Mouse (Mus musculus) heart, embryonic 15.5 days (tissue): ENCODE measurements around the gene Ptx4. TPM values are rescaled to one million over a fixed set of nuclear protein-coding genes. Genes with fewer than 3 reads are reported as not detected.
A peak's percentile ranks its signal among the peaks of the same experiment; 100 is the strongest.
"Not testable (repeated sequence)": the region's sequence is repeated elsewhere in the genome, so short reads cannot be mapped to it uniquely, and the experiment has no call there.

ENCODE experiments used
- ATAC-seq: fragments of 200-750 bp; cut with Nextera tagmentation; replicated peaks from 2 replicates; pipeline ENCODE4 v1.8.0; 2017; ENCODE audit warnings: low read depth, moderate TSS enrichment; ENCODE audit not compliant: insufficient number of reproducible peaks, insufficient read depth, low FRiP score
- H3K27ac ChIP-seq: fragments of 300-500 bp; sonication (generic); 2 replicates; pipeline ENCODE4 v1.5.1; 2015; ENCODE audit warnings: mild to moderate bottlenecking, inconsistent platforms
- H3K27me3 ChIP-seq: fragments of 300-500 bp; sonication (generic); 2 replicates; pipeline ENCODE4 v1.6.1; 2015; ENCODE audit warnings: inconsistent platforms
- H3K36me3 ChIP-seq: fragments of 300-500 bp; sonication (generic); 2 replicates; pipeline ENCODE4 v1.6.1; 2015; ENCODE audit warnings: mild to moderate bottlenecking, inconsistent platforms
- H3K4me1 ChIP-seq: fragments of 300-500 bp; sonication (generic); replicated peaks from 2 replicates; pipeline ENCODE4 v1.6.1; 2015; ENCODE audit warnings: inconsistent platforms
- H3K4me2 ChIP-seq: fragments of 300-500 bp; sonication (generic); 2 replicates; pipeline ENCODE4 v1.6.1; 2015; ENCODE audit warnings: inconsistent platforms, mild to moderate bottlenecking, moderate library complexity
- H3K4me3 ChIP-seq: fragments of 300-500 bp; sonication (generic); 2 replicates; pipeline ENCODE4 v1.5.1; 2015; ENCODE audit warnings: mild to moderate bottlenecking, inconsistent platforms
- H3K9ac ChIP-seq: fragments of 300-500 bp; sonication (generic); 2 replicates; pipeline ENCODE4 v1.6.1; 2015; ENCODE audit warnings: mild to moderate bottlenecking, inconsistent platforms
- H3K9me3 ChIP-seq: fragments of 300-500 bp; sonication (generic); replicated peaks from 2 replicates; pipeline ENCODE4 v1.6.1; 2016; ENCODE audit warnings: inconsistent platforms
- WGBS: fragments of 180-500 bp; shearing (Covaris S2); methylation state at CpG from one replicate; pipeline ENCODE4 v1.1.7; 2015; ENCODE audit warnings: mixed read lengths; 5-methylcytosine and 5-hydroxymethylcytosine counted together
- polyA plus RNA-seq: library from polyadenylated mRNA; unstranded; fragments of >200 nt; fragmentation: Nextera tagmentation; extraction: Ambion mirVana; gene quantifications from 2 replicates; pipeline ENCODE4 v1.2.1, GENCODE M21; 2015

Ptx4 gene
- polyA plus RNA-seq, 1 experiment from 2014 or later: 0.30 TPM

DNA sequence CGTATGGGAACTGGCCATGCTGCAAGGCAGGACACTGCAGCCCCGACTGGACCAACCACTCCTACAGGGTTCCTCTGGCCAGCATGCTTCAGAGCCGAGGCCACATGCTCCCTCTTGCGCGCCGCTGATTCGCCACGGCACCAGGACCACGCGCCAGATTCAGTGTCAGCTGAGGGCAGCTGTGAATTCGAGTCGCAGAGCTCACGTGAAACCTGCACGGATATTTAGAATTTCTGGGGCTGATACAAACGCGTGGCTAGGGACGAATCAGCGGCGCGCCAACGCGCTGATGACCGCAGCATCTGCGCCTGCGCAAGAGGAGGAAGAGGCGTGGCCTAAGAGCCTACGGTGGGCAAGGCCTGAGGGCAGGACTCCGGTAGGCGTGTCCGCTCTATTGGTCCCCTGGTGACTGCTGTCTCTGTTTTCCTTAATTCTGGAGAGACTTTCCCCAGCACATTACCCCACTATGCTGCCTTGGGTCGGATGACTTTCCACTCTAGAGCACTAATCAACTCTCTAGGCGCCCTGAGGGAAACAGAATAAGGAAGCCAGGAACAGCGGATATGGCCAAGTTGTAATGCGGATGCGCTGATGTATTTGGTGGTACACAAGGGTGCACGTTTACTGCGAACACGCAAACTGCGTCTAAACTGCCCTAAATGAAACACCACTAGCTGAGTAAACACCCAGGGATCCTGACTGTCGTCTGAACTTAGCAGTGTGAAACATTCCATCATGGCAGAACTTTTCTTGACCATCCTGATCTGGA lies 4.7 kb upstream of the Ptx4 start, which contains the start of gene Telo2:
Telo2 (minus strand) TSS at position 304 of the 769 bp plus-strand sequence.
- peak within 1 kb of the TSS; percentile 88 for H3K27ac ChIP-seq
- peaks cover 30% of the 10 kb centered on the region for H3K4me1 ChIP-seq
- H3K36me3 ChIP-seq: 0 out of 2 replicates have a peak, but pooled peaks cover 4% of the 10 kb centered on the region
- H3K4me3 ChIP-seq: peak within 1 kb of the TSS; percentile 66
- WGBS: 5% methylated on average over 40 of the region's 40 CpGs
- no peaks in the 10 kb centered on the region for H3K9me3 ChIP-seq
- H3K4me2 ChIP-seq: peak within 1 kb of the TSS; percentile 97
- no peaks in the 10 kb centered on the region for H3K27me3 ChIP-seq
- H3K9ac ChIP-seq: peak within 1 kb of the TSS; percentile 76
- peak; percentile 90 for ATAC-seq

DNA sequence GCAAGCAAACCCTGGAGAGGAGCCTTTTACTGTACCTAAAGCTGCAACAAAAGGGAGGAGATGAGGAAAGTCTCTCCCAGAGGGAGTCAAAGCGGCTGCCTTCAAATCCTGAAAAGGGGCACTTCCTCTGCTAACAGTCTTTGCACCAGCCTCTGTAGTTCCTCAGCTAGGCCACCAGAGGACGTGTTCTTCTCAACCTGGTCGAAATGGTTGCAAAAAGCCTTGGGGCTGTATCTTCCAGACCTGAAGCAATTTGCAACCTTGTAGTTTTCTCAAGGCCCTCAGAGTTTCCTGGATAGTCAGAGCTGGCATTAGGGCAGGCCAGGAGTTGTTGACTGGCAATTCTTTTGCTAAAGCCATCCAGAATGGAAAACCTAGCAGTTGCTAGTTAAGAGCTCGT lies 3.3 kb upstream of the Ptx4 start:
- WGBS: 35% methylated on average over 4 of the region's 4 CpGs
- no peak overlapping the region for H3K4me2 ChIP-seq
- H3K9ac ChIP-seq: no peak overlapping the region
- ATAC-seq: no peak
- H3K27ac ChIP-seq: no peak overlapping the region
- no peak overlapping the region for H3K4me3 ChIP-seq
- peaks cover 22% of the 10 kb centered on the region for H3K4me1 ChIP-seq
- no peaks in the 10 kb centered on the region for H3K9me3 ChIP-seq
- no peaks in the 10 kb centered on the region for H3K27me3 ChIP-seq
- H3K36me3 ChIP-seq: no peaks in the 10 kb centered on the region

DNA sequence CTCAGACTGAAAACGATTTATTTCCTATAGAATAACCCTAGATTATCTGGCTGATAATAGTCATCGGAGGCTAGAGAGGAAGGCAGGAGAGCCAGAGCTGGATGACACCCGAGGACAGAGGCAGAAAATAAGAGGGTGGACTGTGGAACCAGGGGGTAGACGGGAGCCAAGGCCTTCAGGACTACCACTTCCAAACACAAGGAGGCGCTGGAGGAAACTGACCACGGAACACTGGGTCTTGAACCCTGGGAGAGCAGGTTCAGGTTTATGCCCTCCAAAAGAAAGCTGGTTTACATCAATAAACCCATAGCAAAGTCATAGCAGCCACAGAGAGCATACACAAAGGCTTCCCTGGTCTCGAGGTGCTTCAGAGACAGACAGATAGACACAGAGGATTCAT lies 3.4 kb downstream of the Ptx4 start:
- no peak for ATAC-seq
- H3K27ac ChIP-seq: no peak overlapping the region
- no peaks in the 10 kb centered on the region for H3K36me3 ChIP-seq
- H3K4me1 ChIP-seq: peaks cover 6% of the 10 kb centered on the region
- no peak overlapping the region for H3K9ac ChIP-seq
- 0 out of 2 replicates have a peak, but pooled peaks cover 6% of the 10 kb centered on the region for H3K27me3 ChIP-seq
- H3K4me2 ChIP-seq: no peak overlapping the region
- H3K9me3 ChIP-seq: no peaks in the 10 kb centered on the region
- H3K4me3 ChIP-seq: no peak overlapping the region
- 25% methylated on average over 7 of the region's 7 CpGs for WGBS

DNA sequence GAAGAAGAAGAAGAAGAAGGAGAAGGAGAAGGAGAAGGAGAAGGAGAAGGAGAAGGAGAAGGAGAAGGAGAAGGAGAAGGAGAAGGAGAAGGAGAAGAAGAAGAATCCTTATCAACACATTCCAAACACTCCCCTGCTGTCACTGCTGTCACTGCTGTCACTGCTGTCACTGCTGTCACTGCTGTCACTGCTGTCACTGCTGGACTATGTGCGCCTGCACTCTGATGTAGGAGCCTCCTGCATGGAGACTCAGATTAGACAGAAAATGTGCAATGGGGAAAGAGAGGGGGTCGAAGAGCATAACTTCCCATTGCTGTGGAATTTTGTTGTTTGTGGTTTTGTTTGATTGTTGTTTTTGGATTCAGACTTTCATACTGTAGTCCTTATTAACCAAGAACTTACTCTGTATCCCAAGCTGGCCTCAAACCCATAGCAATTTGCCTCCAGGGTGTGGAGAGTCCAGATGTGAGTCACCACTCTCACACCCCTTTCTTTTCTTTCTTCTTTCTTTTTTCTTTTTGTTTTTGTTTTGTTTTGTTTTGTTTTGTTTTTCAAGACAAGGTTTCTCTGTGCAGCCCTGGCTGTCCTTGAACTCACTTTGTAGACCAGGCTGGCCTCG lies 5.0 kb downstream of the Ptx4 start:
- WGBS: 52% methylated on average over 3 of the region's 3 CpGs
- not testable (repeated sequence) for H3K27me3 ChIP-seq, ATAC-seq, H3K36me3 ChIP-seq, H3K27ac ChIP-seq, H3K4me1 ChIP-seq, H3K4me2 ChIP-seq, H3K9me3 ChIP-seq, H3K4me3 ChIP-seq, H3K9ac ChIP-seq

DNA sequence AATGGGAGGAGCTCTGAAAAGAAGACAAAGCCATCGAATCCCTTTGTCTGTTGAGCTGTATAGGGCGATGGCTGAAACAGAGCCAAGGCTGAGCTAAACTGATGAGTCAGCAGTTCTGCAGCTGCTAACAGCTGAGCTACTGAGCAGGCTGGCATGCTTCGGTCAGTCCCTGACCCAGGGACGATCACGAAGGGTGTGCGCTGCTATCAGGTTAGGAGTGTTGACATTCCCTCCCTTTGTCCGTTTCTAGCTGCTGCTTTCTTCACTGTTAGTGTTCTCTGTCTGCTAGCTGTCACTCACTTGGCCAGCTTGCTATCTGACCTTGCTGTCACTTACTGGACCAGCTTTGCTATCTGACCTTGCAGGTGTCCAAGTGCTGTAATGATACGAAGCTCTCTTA lies 6.5 kb downstream of the Ptx4 start:
- Histone ChIP-seq H3K36me3 (no peaks in the 10 kb centered on the region), H3K9ac (no peak overlapping the region), H3K27me3 (0 out of 2 replicates have a peak, but pooled peaks cover 6% of the 10 kb centered on the region), H3K4me1 (peaks cover 6% of the 10 kb centered on the region), H3K4me2 (no peak overlapping the region), H3K4me3 (no peak overlapping the region), H3K27ac (no peak overlapping the region), H3K9me3 (no peaks in the 10 kb centered on the region)
- WGBS: 17% methylated on average over 8 of the region's 8 CpGs
- ATAC-seq: peak; percentile 55; the same call in 1 of the 2 replicates

DNA sequence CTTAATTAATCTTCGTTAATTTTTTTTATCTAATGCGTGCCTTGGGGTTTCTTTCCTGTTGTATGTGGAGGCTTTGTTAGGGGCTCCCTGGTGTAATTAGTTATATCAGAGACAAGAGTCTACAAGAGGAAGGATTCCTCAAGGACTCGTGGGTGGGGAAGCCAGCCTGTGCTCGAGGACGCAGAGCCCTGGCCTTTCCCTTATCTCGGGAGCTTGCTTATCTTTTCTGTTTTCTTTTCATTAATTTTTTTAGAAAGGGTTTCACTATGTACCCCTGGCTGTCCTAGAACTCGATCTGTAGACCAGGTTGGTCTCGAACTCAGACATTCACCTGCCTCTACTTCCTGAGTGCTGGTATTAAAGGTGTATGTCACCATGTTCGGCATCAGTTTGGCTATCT lies 7.1 kb downstream of the Ptx4 start:
- H3K4me3 ChIP-seq: no peak overlapping the region
- ATAC-seq: no peak
- no peaks in the 10 kb centered on the region for H3K9me3 ChIP-seq
- peaks cover 6% of the 10 kb centered on the region for H3K4me1 ChIP-seq
- no peak overlapping the region for H3K27ac ChIP-seq
- H3K9ac ChIP-seq: no peak overlapping the region
- H3K27me3 ChIP-seq: 0 out of 2 replicates have a peak, but pooled peaks cover 6% of the 10 kb centered on the region
- no peak overlapping the region for H3K4me2 ChIP-seq
- H3K36me3 ChIP-seq: no peaks in the 10 kb centered on the region
- 40% methylated on average over 9 of the region's 9 CpGs for WGBS

DNA sequence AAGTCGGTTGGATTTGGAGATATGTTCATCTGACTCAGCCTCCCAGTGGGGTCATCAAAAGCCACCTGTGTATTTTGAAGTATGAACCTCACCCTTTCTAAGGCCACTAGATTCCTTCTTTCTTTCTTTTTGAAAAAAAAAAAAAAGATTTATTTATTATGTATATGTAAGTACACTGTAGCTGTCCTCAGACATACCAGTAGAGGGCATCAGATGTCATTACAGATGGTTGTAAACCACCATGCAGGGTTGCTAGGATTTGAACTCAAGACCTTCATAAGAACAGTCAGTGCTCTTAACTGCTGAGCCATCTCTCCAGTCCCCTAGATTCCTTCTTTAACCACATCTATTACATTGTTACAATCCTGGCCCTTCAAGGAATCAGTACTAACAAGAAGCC lies 9.5 kb downstream of the Ptx4 start:
- WGBS: 86% methylated on average over 1 of the region's 1 CpGs
- ATAC-seq: no peak

DNA sequence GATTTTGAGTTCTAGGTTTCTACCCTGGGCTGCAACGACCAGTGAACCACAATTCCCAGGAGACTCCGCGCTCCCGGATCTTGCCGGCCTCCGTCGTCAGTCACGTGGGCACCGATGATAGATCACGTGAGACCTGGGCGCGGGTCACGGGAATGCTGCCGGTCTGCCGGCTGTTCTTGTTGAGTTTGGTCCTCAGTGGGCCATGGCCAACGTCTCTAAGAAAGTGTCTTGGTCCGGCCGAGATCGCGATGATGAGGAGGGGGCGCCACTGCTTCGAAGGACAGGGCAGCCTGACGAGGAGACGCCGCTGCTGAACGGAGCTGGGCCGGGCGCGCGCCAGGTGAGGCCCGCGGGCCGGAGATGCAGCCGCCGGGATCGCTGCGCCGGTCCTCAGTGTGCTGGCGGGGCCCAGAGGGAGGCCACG lies 12.7 kb downstream of the Ptx4 start, which contains the start of gene Clcn7:
Clcn7 (plus strand) TSS at position 117 of the 424 bp plus-strand sequence.
- ATAC-seq: peak; percentile 90
- H3K4me3 ChIP-seq: peak within 1 kb of the TSS; percentile 69
- H3K9ac ChIP-seq: peak within 1 kb of the TSS; percentile 71
- WGBS: under 1% methylated on average over 40 of the region's 40 CpGs
- peaks cover 11% of the 10 kb centered on the region for H3K4me1 ChIP-seq
- no peaks in the 10 kb centered on the region for H3K27me3 ChIP-seq
- no peaks in the 10 kb centered on the region for H3K36me3 ChIP-seq
- H3K27ac ChIP-seq: 0 out of 2 replicates have a peak within 1 kb of the TSS, but pooled peaks have one; percentile 1
- peak within 1 kb of the TSS; percentile 67 for H3K4me2 ChIP-seq
- no peaks in the 10 kb centered on the region for H3K9me3 ChIP-seq

More for the DNA sequence above, 9.5 kb downstream of the Ptx4 start:
- peaks cover 17% of the 10 kb centered on the region for H3K4me1 ChIP-seq
- H3K27ac ChIP-seq: no peak overlapping the region
- H3K36me3 ChIP-seq: no peaks in the 10 kb centered on the region
- H3K4me3 ChIP-seq: no peak overlapping the region
- no peak overlapping the region for H3K9ac ChIP-seq
- H3K4me2 ChIP-seq: no peak overlapping the region
- H3K27me3 ChIP-seq: no peaks in the 10 kb centered on the region
- no peaks in the 10 kb centered on the region for H3K9me3 ChIP-seq

DNA sequence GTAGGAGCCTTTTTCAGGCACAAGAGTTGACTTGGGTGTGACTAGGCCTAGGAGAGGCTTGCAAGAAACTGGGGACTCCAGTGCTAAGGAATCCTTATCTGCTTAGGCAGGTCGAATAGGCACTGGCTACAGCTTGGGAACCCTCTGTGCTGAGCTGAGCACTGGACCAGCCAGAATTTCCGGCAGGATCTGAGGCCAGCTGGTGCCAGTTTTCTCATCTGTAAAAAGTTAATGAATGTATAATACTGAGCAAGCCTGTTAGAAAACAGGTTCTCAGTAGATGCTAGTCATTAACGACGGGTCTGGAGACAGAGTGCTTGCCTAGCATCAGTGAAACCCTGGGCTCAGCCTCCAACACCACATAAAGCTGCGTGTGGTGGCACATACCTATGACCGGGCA lies 15.1 kb downstream of the Ptx4 start:
- Histone ChIP-seq H3K27me3 (no peaks in the 10 kb centered on the region), H3K4me3 (no peak overlapping the region), H3K36me3 (no peaks in the 10 kb centered on the region), H3K27ac (no peak overlapping the region), H3K4me2 (no peak overlapping the region), H3K9ac (no peak overlapping the region), H3K4me1 (peaks cover 11% of the 10 kb centered on the region), H3K9me3 (no peaks in the 10 kb centered on the region)
- no peak for ATAC-seq
- WGBS: 88% methylated on average over 6 of the region's 6 CpGs

DNA sequence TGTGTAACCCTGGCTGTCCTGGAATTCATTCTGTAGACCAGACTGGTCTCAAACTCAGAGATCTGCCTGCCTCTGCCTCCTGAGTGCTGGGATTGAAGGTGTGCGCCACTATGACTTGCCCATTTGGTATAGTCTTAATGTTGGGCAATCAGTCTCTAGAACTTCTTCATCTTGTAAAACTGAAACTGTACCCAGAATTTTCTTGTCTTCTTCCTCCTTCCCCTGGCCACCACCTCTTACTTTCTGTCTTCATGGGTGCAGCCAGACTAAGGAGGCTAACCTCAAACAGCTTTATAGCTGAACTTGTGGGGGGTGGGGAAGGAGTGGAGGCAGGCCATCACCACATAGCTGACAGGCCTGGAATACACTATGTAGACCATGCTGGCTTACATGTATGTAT lies 18.2 kb downstream of the Ptx4 start:
- Histone ChIP-seq H3K9me3 (no peaks in the 10 kb centered on the region), H3K9ac (no peak overlapping the region), H3K36me3 (no peaks in the 10 kb centered on the region), H3K4me2 (no peak overlapping the region), H3K27me3 (no peaks in the 10 kb centered on the region), H3K27ac (no peak overlapping the region), H3K4me3 (no peak overlapping the region), H3K4me1 (peaks cover 9% of the 10 kb centered on the region)
- no peak for ATAC-seq
- WGBS: 93% methylated on average over 1 of the region's 1 CpGs

DNA sequence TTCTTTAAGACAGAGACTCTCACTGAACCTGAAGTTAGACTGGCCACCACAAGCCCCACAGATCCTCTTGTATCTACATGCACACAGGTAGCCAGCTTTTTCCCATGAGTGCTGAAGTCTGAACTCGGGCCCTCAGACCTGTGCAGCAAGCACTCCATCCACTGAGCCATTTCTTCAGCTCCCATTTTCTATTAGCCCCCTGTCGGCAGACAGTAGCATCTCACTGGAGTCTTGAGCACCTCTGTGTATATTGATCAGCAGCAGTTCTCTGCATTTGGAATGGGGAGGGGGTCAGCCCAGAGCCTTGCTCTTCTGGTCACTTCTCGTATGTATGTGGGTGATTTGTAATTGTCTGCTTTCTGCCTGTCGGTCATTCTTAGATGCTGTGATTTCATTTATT lies 19.4 kb downstream of the Ptx4 start:
- H3K9ac ChIP-seq: no peak overlapping the region
- no peak overlapping the region for H3K4me3 ChIP-seq
- no peak for ATAC-seq
- no peaks in the 10 kb centered on the region for H3K9me3 ChIP-seq
- no peak overlapping the region for H3K27ac ChIP-seq
- H3K36me3 ChIP-seq: no peaks in the 10 kb centered on the region
- no peaks in the 10 kb centered on the region for H3K27me3 ChIP-seq
- WGBS: 69% methylated on average over 4 of the region's 4 CpGs
- H3K4me1 ChIP-seq: no peaks in the 10 kb centered on the region
- no peak overlapping the region for H3K4me2 ChIP-seq
